Mouse (Mus musculus) hindbrain, embryonic 11.5 days (tissue): ENCODE results near the gene Pax9. TPM values are rescaled to one million over a fixed set of nuclear protein-coding genes. Genes with fewer than 3 reads are reported as not detected.

Source experiments
- ATAC-seq: fragments of 200-750 bp; cut with Nextera tagmentation; 2 replicates; pipeline ENCODE4 v1.8.0; 2017; ENCODE audit warnings: mild to moderate bottlenecking, moderate TSS enrichment, moderate library complexity; ENCODE audit not compliant: low FRiP score
- DNase-seq: peaks from one replicate; pipeline ENCODE4 v3.0.0-alpha.2; 2015; ENCODE audit warnings: low spot score
- H3K27ac ChIP-seq: fragments of 300-500 bp; sonication (generic); 2 replicates; pipeline ENCODE4 v1.5.1; 2014; ENCODE audit warnings: mild to moderate bottlenecking, low read depth, low read length
- H3K27me3 ChIP-seq: fragments of 300-500 bp; sonication (generic); 2 replicates; pipeline ENCODE4 v1.6.1; 2014; ENCODE audit warnings: mild to moderate bottlenecking, low read length, moderate library complexity, mixed read lengths; ENCODE audit not compliant: control insufficient read depth, insufficient read depth
- H3K36me3 ChIP-seq: fragments of 300-500 bp; sonication (generic); 2 replicates; pipeline ENCODE4 v1.6.1; 2014; ENCODE audit warnings: mild to moderate bottlenecking, low read length, moderate library complexity, mixed read lengths; ENCODE audit not compliant: control insufficient read depth, insufficient read depth
- H3K4me1 ChIP-seq: fragments of 300-500 bp; sonication (generic); replicated peaks from 2 replicates; pipeline ENCODE4 v1.6.1; 2014; ENCODE audit warnings: low read length, mixed read lengths; ENCODE audit not compliant: control insufficient read depth, insufficient read depth
- H3K4me2 ChIP-seq: fragments of 300-500 bp; sonication (generic); replicated peaks from 2 replicates; pipeline ENCODE4 v1.6.1; 2014; ENCODE audit warnings: mild to moderate bottlenecking, low read depth, low read length
- H3K4me3 ChIP-seq: fragments of 300-500 bp; sonication (generic); 2 replicates; pipeline ENCODE4 v1.5.1; 2014; ENCODE audit warnings: low read depth, low read length
- H3K9ac ChIP-seq: fragments of 300-500 bp; sonication (generic); 2 replicates; pipeline ENCODE4 v1.6.1; 2014; ENCODE audit warnings: low read depth, low read length
- H3K9me3 ChIP-seq: fragments of 300-500 bp; sonication (generic); 2 replicates; pipeline ENCODE4 v1.6.1; 2016; ENCODE audit warnings: low read length; ENCODE audit not compliant: control insufficient read depth
- WGBS: fragments of 180-500 bp; shearing (Covaris S2); extraction: QIAGEN DNeasy Blood & Tissue Kit; methylation state at CpG from one replicate; pipeline ENCODE4 v1.1.7; 2014; 5-methylcytosine and 5-hydroxymethylcytosine counted together
- polyA plus RNA-seq: library from polyadenylated mRNA; unstranded; fragments of >200 nt; fragmentation: Nextera tagmentation; extraction: Ambion mirVana; gene quantifications from 2 replicates; pipeline ENCODE4 v1.2.1, GENCODE M21; 2014

Pax9 gene
- polyA plus RNA-seq, 1 experiment from 2014 or later = 2.5 TPM

DNA sequence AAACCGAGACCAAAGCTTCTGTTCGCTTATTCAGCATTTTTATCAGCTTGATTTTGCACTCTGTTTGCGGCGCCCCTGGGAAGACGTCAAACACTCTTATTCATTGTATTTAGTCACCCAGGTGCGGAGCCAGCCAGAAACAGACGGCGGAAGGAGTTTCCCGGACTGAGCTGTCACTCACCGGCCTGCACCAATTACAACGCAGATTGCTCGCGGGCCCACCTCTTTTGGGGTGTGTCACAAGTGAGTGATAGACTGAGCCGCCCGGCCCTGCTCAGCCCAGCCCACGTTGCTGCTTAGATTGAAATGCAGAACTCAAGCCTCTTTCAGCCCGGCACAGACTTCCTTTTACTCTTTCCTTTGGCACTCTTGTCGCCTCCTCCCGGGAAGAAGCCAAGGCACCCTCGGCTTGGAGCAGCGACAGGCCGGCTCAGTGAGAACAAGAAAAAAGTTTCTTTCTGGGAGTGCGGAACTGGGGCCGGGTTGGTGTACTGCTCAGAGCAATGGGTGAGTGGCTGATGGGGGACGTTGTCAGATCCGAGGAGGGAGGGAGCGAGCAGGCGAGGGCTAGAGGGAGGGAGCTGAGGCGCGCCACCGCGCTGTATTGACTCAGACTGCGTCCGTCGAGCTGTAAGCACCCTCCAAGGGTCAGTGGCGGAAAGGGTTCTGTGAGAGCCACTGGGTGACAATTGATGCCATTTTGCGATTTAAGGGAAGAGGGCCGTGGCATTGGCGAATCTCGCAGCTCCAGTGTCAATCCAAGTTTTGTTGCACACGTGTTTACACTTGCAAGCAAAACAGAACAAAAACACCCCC is 4.0 kb downstream of the Pax9 start:
- Histone ChIP-seq H3K9ac (no peak overlapping the region), H3K36me3 (no peaks in the 10 kb centered on the region), H3K4me2 (peak overlapping the region; percentile 22), H3K27me3 (peaks cover 95% of the 10 kb centered on the region), H3K27ac (no peak overlapping the region), H3K4me1 (no peaks in the 10 kb centered on the region; the same call in 1 of the 2 replicates), H3K4me3 (peak overlapping the region; percentile 27), H3K9me3 (no peaks in the 10 kb centered on the region)
- ATAC-seq (peak; percentile 91), DNase-seq (peak; percentile 84)
- WGBS = under 1% methylated on average over 41 of the region's 41 CpGs

DNA sequence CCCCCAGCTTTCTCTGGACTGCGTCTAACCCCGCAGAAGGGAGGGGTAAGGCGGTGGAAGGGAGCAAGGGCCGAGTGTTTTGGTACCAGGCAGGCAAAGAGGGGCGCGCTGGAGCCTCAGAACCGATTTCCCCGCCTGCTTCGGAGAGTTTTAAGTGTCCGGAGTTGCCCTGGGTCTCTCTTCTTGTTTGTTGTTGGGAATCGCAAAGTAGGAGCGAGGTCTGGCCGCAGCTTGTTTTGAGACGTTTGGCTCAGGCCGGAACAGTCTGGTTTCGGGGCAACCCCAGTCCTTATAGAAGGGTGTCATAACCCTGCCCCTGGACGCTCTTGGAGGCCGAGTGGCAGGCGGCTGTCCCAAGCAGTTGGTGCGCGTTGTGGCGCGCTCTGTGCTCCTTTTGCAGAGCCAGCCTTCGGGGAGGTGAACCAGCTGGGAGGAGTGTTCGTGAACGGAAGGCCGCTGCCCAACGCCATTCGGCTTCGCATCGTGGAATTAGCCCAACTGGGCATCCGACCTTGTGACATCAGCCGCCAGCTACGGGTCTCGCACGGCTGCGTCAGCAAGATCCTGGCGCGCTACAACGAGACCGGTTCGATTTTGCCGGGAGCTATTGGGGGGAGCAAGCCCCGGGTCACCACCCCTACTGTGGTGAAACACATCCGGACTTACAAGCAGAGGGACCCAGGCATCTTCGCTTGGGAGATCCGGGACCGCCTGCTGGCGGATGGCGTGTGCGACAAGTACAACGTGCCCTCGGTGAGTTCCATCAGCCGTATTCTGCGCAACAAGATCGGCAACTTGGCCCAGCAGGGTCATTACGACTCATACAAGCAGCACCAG is 4.8 kb downstream of the Pax9 start:
- ATAC-seq = no peak
- Histone ChIP-seq H3K27me3 (peaks cover 96% of the 10 kb centered on the region), H3K36me3 (no peaks in the 10 kb centered on the region), H3K9me3 (no peaks in the 10 kb centered on the region), H3K9ac (no peak overlapping the region), H3K4me1 (no peaks in the 10 kb centered on the region; the same call in 1 of the 2 replicates), H3K4me3 (peak overlapping the region; percentile 27), H3K27ac (no peak overlapping the region), H3K4me2 (peak overlapping the region; percentile 24)
- under 1% methylated on average over 57 of the region's 57 CpGs for WGBS
- peak; percentile 67 for DNase-seq

DNA sequence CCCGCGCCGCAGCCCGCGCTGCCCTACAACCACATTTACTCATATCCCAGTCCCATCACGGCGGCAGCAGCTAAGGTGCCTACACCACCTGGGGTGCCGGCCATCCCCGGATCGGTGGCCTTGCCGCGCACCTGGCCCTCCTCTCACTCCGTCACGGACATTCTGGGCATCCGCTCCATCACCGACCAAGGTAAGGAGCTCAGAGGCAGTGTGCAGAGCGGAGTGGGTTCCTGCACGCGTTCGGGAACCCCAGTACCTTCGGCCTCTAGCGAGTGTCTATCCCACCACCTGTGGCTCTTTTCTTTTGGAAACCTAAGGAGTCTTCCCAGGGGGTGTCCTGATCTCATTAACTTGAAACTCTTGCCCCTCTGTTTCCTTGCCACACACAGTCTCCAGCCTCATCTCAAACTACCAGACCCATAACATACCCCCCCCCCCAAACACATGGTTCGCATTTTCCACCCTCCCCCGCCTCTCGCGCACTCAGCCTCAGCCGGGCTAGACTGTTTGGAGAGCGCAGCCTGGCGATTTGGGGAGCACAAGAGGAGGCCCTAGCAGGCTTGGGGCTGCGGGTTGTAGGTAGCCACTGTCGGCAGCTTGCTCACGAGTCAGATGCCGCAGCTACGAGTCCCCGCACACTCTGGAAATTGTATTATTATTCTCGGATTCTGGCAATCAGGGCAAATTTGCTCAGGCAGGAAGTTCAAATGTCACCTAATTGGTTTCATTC is 5.6 kb downstream of the Pax9 start:
- Histone ChIP-seq H3K4me3 (peak overlapping the region; percentile 20), H3K27ac (no peak overlapping the region), H3K27me3 (peaks cover 91% of the 10 kb centered on the region), H3K4me1 (no peaks in the 10 kb centered on the region; the same call in 1 of the 2 replicates), H3K9me3 (no peaks in the 10 kb centered on the region), H3K4me2 (peak overlapping the region; percentile 24), H3K36me3 (no peaks in the 10 kb centered on the region), H3K9ac (no peak overlapping the region)
- ATAC-seq (no peak), DNase-seq (peak; percentile 52)
- WGBS = under 1% methylated on average over 36 of the region's 36 CpGs

DNA sequence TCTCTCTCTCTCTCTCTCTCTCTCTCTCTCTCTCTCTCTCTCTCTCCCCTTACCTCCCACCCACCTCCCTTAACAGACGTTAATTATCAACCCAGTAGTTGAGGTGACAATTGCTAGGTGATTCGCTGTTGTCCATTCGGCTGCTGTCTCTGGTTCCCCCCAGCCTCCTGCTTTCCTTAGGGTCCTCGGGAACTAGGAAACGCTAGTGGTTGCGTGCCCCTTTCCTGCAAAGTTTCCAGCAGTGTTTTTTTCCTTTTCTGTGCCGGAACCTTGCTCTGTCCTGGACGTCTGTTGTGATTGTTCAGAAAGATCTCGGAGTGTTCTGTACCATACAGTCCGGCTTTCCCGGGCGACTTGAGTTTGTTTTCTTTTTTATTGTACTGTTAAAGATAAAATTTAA is 6.2 kb downstream of the Pax9 start:
- 1% methylated on average over 12 of the region's 12 CpGs for WGBS
- Histone ChIP-seq H3K4me1 (no peaks in the 10 kb centered on the region; the same call in 1 of the 2 replicates), H3K27me3 (peaks cover 91% of the 10 kb centered on the region), H3K4me3 (no peak overlapping the region), H3K4me2 (no peak overlapping the region), H3K36me3 (no peaks in the 10 kb centered on the region), H3K9me3 (no peaks in the 10 kb centered on the region), H3K27ac (no peak overlapping the region), H3K9ac (no peak overlapping the region)
- ATAC-seq (no peak), DNase-seq (peak; percentile 51)

DNA sequence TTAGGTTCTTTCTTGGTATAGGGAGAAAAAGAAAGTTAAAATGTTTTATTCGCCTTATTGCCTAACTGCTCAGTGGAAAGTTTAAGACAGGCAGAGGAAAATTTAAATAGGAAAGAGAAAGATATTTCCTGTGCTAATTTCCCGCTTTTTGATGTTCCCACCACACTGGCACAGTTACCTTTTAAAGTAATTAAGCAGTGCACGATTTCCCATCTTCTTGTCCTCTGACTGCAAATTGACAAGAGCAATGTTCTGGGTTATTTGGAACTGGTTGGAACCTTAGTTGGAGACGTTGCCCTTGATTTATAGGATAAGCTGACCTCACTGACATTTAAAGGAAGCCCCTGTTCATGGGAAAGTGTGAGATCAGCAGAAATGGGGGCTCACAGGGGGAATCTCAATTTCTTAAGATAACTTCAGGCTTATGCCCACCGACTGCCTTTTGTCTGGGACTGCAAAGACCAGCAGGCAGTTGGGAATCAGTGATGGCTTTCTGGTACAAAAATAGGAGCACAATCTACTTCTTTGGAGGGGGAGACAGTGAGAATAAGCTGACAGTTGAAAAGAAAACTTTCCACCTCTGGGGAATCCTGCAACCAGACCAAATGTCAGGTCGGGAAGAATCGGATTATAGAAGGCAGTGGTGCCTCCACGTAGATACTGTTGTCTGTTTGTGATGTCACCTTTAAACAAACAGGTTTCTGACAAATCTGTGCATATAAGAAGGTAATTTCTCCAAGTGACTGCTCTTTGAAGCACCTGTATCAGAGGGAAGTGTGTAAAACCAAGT is 6.8 kb downstream of the Pax9 start:
- ATAC-seq (no peak), DNase-seq (peak; percentile 43)
- no peaks in the 10 kb centered on the region for H3K36me3 ChIP-seq
- H3K4me2 ChIP-seq = no peak overlapping the region
- H3K27ac ChIP-seq = no peak overlapping the region
- peaks cover 86% of the 10 kb centered on the region for H3K27me3 ChIP-seq
- H3K9me3 ChIP-seq = no peaks in the 10 kb centered on the region
- 3% methylated on average over 8 of the region's 8 CpGs for WGBS
- H3K4me3 ChIP-seq = no peak overlapping the region
- H3K4me1 ChIP-seq = no peaks in the 10 kb centered on the region; the same call in 1 of the 2 replicates
- H3K9ac ChIP-seq = no peak overlapping the region

DNA sequence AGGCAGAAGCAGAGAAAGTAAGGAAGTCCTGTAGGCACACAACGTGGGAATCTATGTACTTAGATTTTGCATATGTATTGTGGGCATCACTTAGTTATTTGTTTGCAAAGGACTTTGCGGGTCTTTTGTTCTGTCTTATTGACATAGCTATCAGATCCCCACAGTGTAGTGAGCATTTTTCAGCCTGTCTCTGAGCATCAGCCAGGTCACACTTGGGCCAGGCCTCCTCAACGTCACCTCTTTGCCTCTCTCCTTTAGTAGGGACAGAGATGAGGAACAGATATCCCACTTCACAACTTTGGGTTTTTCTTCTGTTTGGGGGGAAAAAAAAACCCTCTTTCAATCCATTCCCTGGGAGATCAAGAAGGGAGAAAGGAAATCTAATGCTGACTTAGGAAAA is 7.8 kb downstream of the Pax9 start:
- no peak overlapping the region for H3K4me3 ChIP-seq
- ATAC-seq = no peak
- WGBS = 3% methylated on average over 3 of the region's 3 CpGs

DNA sequence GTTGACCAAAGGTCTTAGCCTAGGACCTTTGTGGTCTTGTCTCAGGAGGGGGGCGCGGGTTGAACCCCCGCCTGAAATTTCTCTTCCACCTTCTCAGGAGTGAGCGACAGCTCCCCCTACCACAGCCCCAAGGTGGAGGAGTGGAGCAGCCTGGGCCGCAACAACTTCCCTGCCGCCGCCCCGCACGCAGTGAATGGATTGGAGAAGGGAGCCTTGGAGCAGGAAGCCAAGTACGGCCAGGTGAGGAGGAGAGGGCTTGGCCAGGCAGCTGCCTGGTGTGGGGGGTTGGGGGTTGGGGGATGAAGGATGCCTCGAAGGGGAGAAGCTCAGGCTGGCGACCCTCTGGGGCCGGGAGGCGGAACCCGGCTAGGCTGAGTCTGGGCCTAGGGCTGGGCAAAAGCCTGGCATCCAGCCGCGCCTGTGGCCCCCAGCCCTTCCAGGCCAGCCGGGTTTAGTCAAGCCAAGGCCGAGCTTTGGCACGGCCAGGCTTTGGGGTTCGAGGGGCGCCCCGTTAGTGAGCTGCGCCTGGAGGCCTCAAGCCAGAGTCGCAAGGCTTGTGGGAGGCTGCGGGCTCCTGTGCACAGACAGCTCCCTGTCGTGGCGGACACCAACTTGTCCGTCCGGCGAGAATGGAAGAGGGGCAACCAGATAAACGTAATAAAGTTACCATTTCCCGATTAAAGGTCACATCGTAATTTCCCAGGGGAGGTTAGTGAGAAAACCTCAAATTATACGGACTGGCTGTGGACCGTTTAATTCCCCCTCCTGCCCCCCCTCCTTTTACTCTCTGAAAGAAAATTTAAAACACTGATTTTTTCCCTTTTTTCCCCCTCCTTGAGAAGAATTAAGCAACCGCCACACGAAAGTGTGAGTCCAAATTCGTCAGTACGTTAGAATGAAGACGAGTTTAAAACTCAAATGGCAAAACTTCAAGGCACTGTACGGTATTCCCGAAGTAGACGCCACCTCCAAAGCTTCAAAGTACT is 8.6 kb downstream of the Pax9 start:
- Histone ChIP-seq H3K9me3 (no peaks in the 10 kb centered on the region), H3K9ac (no peak overlapping the region), H3K27me3 (peaks cover 70% of the 10 kb centered on the region), H3K36me3 (no peaks in the 10 kb centered on the region), H3K4me1 (no peaks in the 10 kb centered on the region; the same call in 1 of the 2 replicates), H3K27ac (no peak overlapping the region), H3K4me2 (no peak overlapping the region), H3K4me3 (no peak overlapping the region)
- DNase-seq (peak; percentile 57), ATAC-seq (0 out of 2 replicates have a peak, but pooled peaks have one; percentile 30)
- 2% methylated on average over 41 of the region's 44 CpGs for WGBS

More for the DNA sequence above, 7.8 kb downstream of the Pax9 start:
- peak; percentile 55 for DNase-seq
- H3K9ac ChIP-seq = no peak overlapping the region
- no peak overlapping the region for H3K4me2 ChIP-seq
- H3K36me3 ChIP-seq = no peaks in the 10 kb centered on the region
- no peaks in the 10 kb centered on the region; the same call in 1 of the 2 replicates for H3K4me1 ChIP-seq
- peaks cover 77% of the 10 kb centered on the region for H3K27me3 ChIP-seq
- no peak overlapping the region for H3K27ac ChIP-seq
- no peaks in the 10 kb centered on the region for H3K9me3 ChIP-seq
